Mouse (Mus musculus): Measurements from ENCODE around the gene Wdcp.

DNA sequence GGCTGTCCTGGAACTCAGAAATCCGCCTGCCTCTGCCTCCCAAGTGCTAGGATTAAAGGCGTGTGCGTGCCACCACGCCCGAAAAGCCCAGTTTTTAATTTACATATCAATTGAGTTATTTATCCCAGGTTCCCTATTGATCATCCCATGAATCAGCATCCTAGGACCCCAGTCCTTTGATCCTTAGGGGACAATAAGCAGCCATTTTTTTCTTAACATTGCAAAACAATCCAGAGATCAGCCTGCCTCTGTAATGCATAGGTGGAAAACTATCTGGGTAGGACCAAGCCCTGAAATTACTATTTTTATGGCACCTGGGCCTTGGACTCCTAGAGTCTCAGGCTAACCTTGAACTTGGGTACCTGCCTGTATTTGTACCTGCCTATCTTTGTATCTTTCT, 54.9 kb downstream of the Wdcp start:
- TF ChIP-seq CTCF (IDR thresholded peaks at IDR 0.05; ENCODE audit: low read depth, low read length) (no peak), POLR2A (IDR thresholded peaks at IDR 0.05; ENCODE audit: extremely low read depth, insufficient read depth, low read length) (no peak)

All from liver, adult 2 months (tissue).